Mouse (Mus musculus): ENCODE measurements around the gene 9130008F23Rik.
A peak's percentile ranks its signal among the peaks of the same experiment; 100 is the strongest.

Gene 9130008F23Rik

DNA sequence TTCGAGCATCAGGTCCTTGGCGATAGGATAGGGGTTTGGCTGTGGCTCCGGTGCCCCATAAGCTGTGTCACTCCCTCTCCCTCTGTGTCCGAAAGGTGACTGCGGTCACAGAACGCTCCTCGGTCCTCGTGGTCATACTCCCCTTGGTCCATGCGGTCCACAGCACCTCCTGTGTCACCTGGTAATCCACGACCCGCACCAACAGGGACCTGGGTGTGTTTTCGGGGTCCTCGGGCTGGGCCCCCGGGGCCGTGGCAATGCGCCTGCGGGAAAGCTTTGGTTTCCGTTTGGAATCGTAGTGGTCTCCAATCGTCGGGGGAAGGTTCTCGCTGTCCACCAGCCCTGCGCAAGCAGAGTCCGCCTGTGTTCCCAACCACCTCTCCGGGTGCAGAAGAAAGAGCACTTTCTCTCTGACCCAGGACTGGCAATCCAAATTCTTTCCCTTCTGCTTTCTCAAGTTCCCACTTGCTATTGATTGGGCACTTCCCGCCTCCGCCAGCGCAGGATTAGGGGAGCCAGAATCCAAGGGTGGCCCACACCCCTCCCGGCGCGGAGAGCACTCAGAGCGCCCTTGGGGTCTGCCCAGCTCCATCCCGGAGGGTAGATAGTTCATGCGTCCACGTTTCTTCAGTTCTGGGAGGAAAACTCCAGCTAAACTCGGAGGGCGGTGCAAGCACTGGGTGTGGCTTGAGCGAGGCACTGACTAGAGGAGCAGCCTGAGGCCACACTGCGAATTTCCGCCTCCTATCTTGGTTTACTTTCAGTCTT is at the start of gene 9130008F23Rik:
TSS of gene 9130008F23Rik (minus strand) at position 636 of the 768 bp plus-strand sequence.
- DNase-seq, result peak; percentile 59 to 75

GRCm38 (mm10) chr17:40915499-40915898 is 35.1 kb upstream of the 9130008F23Rik start:
- no peak for DNase-seq

- DNase-seq, result no peak
Measured at GRCm38 (mm10) chr17:40914250-40914649, 33.9 kb upstream of the 9130008F23Rik start, which contains the start of gene Glyatl3. Gene Glyatl3 (minus strand): TSS chr17:40914350.

GRCm38 (mm10) chr17:40904721-40905154 is 24.4 kb upstream of the 9130008F23Rik start:
- DNase-seq, result no peak

GRCm38 (mm10) chr17:40904056-40904597 is 23.8 kb upstream of the 9130008F23Rik start:
- DNase-seq, result no peak

DNA sequence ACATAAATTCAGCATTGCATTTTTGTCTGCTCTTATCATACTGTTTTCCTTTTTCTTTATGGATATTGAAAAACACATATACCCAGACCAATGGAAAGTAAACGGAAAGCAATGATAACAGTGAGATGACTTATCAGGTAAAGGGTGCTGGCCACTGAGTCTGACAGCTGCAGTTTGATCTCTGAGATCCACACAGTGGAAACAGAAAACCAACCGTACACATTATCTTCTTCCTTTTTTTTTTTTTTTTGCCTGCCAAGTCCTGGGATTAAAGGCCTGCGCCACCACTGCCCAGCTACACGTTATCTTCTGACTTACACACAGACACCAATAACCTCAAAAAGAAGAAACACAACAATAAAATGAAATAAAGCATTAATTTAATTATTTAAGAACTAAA is 23.0 kb upstream of the 9130008F23Rik start:
- DNase-seq, result no peak

GRCm38 (mm10) chr17:40899783-40900363 is 19.5 kb upstream of the 9130008F23Rik start:
- DNase-seq, result no peak

GRCm38 (mm10) chr17:40896863-40897262 is 16.5 kb upstream of the 9130008F23Rik start:
- no peak for DNase-seq

DNA sequence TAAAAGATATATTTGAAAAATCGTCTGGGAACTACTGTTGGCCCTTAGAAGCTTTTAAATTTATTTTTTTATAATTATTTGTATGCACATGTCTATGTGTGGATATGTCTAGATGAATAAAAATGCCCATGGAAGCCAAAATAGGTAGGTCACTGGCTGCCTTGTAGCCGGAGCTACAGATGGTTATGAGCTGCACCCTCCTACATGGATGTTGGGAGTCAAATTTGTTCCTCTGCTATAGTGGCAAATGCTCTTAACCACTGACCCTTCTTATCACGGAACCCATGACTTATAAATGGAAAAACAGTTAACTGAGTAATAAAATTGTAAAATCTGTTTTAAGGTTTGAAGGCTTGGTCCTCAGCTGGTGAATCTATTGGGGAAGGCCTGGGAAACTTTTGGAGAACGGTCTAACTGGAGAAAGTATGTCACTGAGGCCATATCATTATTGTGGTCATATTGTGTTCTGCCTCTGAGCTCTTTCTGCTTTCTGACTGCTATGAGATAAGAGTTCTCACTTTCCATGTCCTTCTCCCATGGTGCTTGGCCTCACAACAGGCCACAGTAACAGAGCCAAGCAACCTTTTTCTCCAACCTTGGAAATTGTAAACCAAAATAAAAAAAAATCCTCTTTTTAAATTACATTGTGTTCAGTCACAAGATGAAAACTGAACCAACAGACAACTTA is 7.6 kb upstream of the 9130008F23Rik start:
- DNase-seq, result no peak

DNA sequence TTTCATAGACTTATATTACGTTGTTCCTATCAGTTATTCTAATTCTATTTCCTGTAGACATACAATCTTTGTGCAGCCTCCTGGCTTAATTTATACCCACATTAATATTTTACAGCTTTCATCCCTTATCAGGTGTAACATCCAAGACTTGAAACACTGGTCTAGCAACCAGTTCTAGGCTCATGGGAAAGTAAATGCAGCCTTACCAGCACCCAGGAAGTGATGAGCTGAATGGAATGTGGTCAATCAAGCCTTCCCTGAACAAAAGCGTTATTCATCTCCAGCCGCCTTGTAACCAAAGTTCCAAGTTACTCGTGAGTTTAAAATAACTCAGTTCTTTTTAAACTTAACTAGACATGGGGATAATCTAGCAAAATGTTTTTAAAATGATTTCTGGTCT is 4.8 kb upstream of the 9130008F23Rik start:
- no peak for DNase-seq

DNA sequence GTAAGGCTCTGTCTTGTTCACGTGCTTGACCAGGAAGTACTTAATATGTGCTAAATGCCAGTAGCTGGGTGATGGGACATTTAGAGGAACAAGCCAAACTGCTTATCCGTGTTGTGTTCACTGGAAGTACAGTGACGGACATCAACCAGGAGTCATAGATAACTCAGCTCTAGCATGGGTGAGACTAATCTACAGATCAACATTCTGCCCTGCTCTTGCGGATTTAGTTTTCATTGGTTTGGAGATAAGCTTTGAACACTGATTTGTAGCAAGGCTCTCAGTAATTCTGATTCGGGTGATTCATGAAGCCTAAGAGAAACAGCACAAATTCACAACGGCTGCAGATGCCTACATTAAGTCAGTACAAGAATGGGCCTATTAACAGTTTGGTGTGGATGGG is 1.8 kb upstream of the 9130008F23Rik start:
- DNase-seq, result no peak

DNA sequence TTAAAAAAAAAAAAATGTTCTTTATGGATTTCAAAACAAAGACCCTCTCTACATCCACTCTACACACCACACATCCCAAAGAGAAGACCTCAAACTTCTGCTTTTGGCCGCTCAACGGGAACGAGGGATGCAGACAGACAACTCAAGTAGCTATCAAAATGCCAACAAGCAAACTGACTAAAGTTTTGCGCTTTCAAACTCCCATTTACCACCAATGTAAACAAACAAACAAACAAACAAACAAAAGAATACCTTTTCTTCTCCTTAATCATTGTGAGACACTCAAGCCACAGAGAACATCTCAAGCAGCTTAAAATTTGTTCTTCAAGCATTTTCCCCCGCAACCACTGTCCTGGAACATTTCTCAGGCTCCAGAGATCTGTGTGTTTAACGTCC is 833 bp downstream of the 9130008F23Rik start:
- DNase-seq, result no peak

- DNase-seq, result no peak
Measured at GRCm38 (mm10) chr17:40877741-40878140, 2.6 kb downstream of the 9130008F23Rik start.

DNA sequence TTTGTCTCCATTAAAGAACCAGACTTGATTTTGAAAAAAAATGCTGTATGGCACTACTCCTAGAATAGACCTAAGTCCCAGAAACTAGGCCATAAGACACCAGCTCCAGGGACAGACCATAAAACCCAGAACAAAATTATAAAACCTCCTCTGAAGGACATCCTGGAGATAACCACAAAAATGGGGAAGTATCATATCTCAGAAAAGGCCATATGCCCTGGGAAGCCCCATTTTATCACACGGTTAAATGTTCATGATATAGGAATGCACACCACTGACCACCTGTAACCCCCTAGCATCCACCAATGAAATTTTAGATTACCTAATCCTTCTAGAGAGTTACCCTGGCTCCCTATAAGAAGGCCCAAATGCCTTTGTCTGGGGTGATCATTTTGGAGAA is 4.8 kb downstream of the 9130008F23Rik start:
- DNase-seq, result no peak

GRCm38 (mm10) chr17:40874701-40875100 is 5.7 kb downstream of the 9130008F23Rik start:
- no peak for DNase-seq

- DNase-seq, result peak; percentile 45 to 58
Measured at GRCm38 (mm10) chr17:40873582-40874011, 6.8 kb downstream of the 9130008F23Rik start.

DNA sequence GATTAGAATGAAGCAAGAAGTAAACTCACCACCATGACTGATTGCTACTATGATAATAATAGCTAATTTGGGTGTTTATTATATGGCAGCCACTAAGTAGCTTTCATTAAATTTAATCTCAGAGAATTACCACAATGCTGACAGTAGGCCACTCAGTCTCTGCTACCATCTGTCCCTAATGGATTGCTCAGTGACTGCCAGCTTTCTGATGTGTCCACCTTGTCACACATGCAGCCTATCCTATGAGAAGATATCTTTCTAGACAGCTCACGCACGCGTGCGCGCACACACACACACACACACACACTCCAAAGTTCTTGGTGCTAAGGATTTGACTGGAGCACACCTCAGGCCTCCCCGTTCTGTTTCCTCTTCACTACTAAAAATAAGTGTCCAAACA is 7.7 kb downstream of the 9130008F23Rik start:
- no peak for DNase-seq

DNA sequence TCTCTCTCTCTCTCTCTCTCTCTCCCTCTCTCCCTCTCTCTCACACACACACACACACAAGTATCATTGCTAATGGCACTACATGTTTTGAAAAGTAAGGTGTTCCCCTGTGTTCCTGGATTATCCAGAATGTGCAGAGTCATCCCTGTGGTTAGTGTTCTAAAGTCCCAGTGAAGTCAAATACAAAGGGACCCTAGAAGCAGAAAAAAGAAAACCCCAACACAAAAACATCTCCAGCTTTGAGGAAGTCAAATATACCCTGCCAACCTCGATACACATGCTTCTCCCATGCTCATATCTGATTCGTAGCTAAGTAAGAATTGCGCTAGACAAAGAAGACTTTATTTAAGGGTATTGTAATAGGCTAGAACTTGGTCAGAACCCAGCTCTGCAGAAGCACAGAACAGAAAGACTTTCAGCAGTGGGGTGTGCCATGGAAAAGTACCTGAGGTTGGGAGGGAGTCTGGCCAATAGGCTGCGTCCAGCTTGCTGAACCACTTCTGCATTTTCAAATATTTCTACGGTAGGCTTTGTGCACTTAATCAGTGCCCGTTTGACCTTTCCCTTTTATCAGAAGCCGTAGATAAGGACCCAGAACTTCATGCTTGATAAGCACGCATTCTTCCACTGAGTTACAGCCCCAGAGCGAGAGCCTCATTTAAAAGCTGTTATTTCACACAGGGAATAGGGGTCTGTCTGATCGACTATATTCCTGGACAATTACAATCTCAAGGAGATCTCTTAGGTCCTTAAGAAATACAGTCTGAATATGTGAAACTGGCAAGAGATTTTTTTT is 11.2 kb downstream of the 9130008F23Rik start:
- DNase-seq, result no peak

GRCm38 (mm10) chr17:40855065-40855464 is 25.3 kb downstream of the 9130008F23Rik start:
- no peak for DNase-seq

- peak in 1 of 2 experiments; percentile 9 for DNase-seq
Measured at GRCm38 (mm10) chr17:40837308-40837707, 43.1 kb downstream of the 9130008F23Rik start.

DNA sequence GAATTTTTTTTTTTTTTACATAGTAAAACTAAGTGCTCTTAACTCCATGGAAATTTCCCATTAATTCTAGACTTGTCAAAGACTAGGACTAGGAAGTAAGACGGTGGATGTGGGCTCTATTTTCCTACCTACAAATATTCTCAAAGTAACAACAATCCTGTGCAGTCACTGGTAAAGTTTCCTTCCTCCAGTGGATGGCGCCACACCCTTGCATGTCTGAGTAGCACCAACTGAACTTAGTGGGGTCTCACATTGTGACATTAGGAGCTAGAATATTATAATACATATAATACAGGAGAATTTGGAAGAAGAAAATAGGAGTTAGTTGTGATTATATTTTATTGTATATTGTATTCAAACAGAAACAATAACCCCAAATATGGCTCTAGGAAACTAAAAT is 48.5 kb downstream of the 9130008F23Rik start:
- DNase-seq, result no peak

Measured in kidney, postnatal 25 days (tissue).